Mouse (Mus musculus) intestine, embryonic 14.5 days (tissue): ENCODE data around the gene Eif2s2. TPM values are rescaled to one million over a fixed set of nuclear protein-coding genes. Genes with fewer than 3 reads are reported as not detected.

Experiments used
- ATAC-seq: fragments of 200-750 bp; cut with Nextera tagmentation; replicated peaks from 2 replicates; pipeline ENCODE4 v1.8.0; 2017; ENCODE audit warnings: low read depth, moderate number of reproducible peaks, moderate TSS enrichment, moderate library complexity; ENCODE audit not compliant: low FRiP score, low TSS enrichment
- DNase-seq: peaks from one replicate; pipeline ENCODE4 v3.0.0-alpha.2; 2018; ENCODE audit warnings: low spot score
- H3K27ac ChIP-seq: fragments of 300-500 bp; sonication (generic); 2 replicates; pipeline ENCODE4 v1.5.1; 2014; ENCODE audit warnings: low read depth, mild to moderate bottlenecking, control low read depth
- H3K27me3 ChIP-seq: fragments of 300-500 bp; sonication (generic); replicated peaks from 2 replicates; pipeline ENCODE4 v1.6.1; 2014; ENCODE audit warnings: low read length, control low read depth; ENCODE audit not compliant: control insufficient read depth, insufficient read depth
- H3K36me3 ChIP-seq: fragments of 300-500 bp; sonication (generic); 2 replicates; pipeline ENCODE4 v1.6.1; 2014; ENCODE audit warnings: low read length, control low read depth; ENCODE audit not compliant: control insufficient read depth, insufficient read depth
- H3K4me1 ChIP-seq: fragments of 300-500 bp; sonication (generic); replicated peaks from 2 replicates; pipeline ENCODE4 v1.6.1; 2014; ENCODE audit warnings: low read length, control low read depth, mixed read lengths; ENCODE audit not compliant: control insufficient read depth, insufficient read depth
- H3K4me2 ChIP-seq: fragments of 300-500 bp; sonication (generic); 2 replicates; pipeline ENCODE4 v1.6.1; 2014; ENCODE audit warnings: low read length
- H3K4me3 ChIP-seq: fragments of 300-500 bp; sonication (generic); 2 replicates; pipeline ENCODE4 v1.5.1; 2014; ENCODE audit warnings: low read depth, low read length, control low read depth, mixed read lengths
- H3K9ac ChIP-seq: fragments of 300-500 bp; sonication (generic); 2 replicates; pipeline ENCODE4 v1.6.1; 2014; ENCODE audit warnings: mild to moderate bottlenecking, low read length
- H3K9me3 ChIP-seq: fragments of 300-500 bp; sonication (generic); 2 replicates; pipeline ENCODE4 v1.6.1; 2016; ENCODE audit warnings: low read length, control low read depth; ENCODE audit not compliant: control insufficient read depth
- WGBS: fragments of 180-500 bp; shearing (Covaris S2); extraction: QIAGEN DNeasy Blood & Tissue Kit; methylation state at CpG from one replicate; pipeline ENCODE4 v1.1.7; 2014; 5-methylcytosine and 5-hydroxymethylcytosine counted together
- polyA plus RNA-seq: library from polyadenylated mRNA; unstranded; fragments of >200 nt; fragmentation: Nextera tagmentation; extraction: Ambion mirVana; gene quantifications from 2 replicates; pipeline ENCODE4 v1.2.1, GENCODE M21; 2014

Gene Eif2s2
- 107 and 112 TPM in 2 replicates for polyA plus RNA-seq

DNA sequence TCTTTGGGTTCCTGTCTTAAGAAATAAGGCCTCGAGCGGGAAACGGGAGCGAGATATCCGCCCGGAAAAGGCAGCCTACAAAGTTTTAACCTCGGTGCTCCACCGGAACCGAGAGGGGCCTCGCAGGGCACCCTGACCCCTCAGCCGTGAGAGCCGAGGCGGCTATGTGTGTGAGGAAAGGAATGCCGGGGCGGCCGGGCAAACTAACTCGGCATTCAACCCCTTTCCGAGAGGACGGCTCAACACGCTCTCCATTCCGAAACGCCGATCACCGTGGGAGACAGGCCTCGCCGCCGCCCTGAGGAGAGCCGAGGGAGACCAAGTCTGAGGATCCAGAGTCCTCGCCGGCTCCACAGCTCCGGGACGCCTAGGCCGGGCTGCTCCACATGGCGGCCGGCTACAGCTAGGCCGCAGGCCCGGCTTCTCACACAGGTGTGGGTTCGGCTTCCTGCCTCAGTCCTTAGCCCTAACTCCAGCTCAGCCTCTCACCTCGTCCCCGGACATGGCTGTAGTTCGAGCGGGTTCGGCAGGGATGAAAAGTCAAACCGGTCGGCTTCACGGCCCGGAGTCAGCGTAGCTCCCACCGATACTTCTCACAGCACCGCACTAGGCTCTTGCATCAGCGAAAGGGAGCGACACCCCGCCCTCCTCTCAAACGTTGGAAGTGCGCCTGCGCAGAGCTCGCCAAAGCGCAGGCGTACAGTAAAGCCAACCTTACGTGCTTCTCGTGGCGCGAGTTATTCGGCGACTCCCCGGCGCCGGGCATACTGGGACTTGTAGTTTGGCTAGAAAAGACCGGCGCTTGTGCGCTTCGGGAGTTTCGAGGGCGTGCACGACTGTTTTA, at the start of gene Eif2s2:
Gene Eif2s2, minus strand, starts transcription at position 735 of the 844 bp plus-strand sequence.
- peak within 1 kb of the TSS; percentile 63 for H3K4me3 ChIP-seq
- DNase-seq: peak; percentile 94
- H3K4me2 ChIP-seq: peak within 1 kb of the TSS; percentile 90
- H3K4me1 ChIP-seq: peaks cover 17% of the 10 kb centered on the region
- H3K36me3 ChIP-seq: peaks cover 8% of the 10 kb centered on the region
- no peaks in the 10 kb centered on the region for H3K27me3 ChIP-seq
- ATAC-seq: peak; percentile 97
- WGBS: under 1% methylated on average over 73 of the region's 75 CpGs
- no peaks in the 10 kb centered on the region for H3K9me3 ChIP-seq
- H3K9ac ChIP-seq: peak within 1 kb of the TSS; percentile 65
- H3K27ac ChIP-seq: peak within 1 kb of the TSS; percentile 79

DNA sequence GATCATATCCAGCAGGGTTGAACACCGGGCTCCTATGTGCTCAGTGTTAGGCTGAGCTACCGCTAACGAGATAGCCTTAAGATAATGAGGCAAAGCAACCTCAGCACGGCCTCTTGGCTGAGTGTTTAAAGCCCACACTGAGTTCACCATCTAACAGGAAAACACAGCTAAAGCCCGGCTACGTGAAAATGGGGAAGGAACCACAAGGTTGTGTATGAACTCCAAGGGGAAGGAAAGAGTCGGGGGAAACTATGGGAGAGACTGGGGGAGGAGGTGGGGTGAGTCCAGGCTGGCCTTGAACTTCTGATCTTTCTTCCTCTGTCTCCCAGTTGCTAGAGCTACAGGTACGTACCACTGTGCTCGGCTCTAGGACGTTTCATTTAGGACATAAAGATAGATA, 49.2 kb upstream of the Eif2s2 start:
- H3K36me3 ChIP-seq: no peaks in the 10 kb centered on the region
- no peak overlapping the region for H3K4me2 ChIP-seq
- no peak overlapping the region for H3K9ac ChIP-seq
- no peaks in the 10 kb centered on the region for H3K4me1 ChIP-seq
- no peak overlapping the region for H3K4me3 ChIP-seq
- H3K27ac ChIP-seq: no peak overlapping the region
- DNase-seq: no peak
- H3K9me3 ChIP-seq: no peaks in the 10 kb centered on the region
- 79% methylated on average over 10 of the region's 10 CpGs for WGBS
- H3K27me3 ChIP-seq: no peaks in the 10 kb centered on the region
- ATAC-seq: no peak

DNA sequence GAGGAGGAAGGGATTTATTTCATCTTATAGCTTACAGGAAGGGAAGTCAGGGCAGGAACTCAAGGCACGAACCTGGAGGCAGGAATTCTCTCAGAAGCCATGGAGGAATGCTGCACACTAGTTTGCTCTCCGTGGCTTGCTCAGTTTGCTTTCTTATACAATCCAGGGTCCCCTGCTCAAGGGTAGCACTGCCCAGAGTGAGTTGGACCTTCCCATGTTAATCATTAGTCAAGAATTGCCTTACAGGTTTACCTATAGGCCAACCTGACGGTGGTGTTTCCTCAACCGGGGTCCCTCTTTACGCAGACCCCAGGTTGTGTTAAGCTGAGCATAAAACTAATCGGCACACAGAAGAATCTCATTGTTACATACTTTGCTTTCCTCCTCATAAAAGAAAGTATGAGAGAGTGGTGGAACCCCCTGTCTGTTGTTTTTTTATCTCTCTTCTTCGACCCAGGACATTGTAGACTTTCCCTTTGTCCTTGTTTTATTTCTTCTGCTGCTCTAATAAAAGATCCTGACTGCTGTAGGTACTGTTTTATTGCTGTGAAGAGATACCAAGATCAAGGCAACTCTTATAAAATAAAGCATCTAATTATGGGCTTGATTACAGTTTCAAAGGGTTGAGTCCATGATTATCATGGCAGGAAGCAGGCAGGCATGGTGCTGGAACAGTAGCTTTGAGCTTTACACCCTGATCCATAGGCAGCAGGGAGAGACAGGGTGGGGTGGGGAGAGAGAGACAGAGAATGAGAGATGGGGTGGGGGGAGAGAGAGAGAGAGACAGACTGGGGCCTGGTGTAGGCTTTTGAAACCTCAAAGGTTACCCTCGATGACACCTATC, 45.0 kb upstream of the Eif2s2 start:
- no peak for ATAC-seq
- no peak overlapping the region for H3K9ac ChIP-seq
- H3K27ac ChIP-seq: no peak overlapping the region
- no peaks in the 10 kb centered on the region for H3K9me3 ChIP-seq
- no peak overlapping the region for H3K4me2 ChIP-seq
- H3K4me3 ChIP-seq: no peak overlapping the region
- H3K27me3 ChIP-seq: no peaks in the 10 kb centered on the region
- WGBS: 68% methylated on average over 8 of the region's 8 CpGs
- H3K36me3 ChIP-seq: no peaks in the 10 kb centered on the region
- peak; percentile 52 for DNase-seq
- H3K4me1 ChIP-seq: no peaks in the 10 kb centered on the region

DNA sequence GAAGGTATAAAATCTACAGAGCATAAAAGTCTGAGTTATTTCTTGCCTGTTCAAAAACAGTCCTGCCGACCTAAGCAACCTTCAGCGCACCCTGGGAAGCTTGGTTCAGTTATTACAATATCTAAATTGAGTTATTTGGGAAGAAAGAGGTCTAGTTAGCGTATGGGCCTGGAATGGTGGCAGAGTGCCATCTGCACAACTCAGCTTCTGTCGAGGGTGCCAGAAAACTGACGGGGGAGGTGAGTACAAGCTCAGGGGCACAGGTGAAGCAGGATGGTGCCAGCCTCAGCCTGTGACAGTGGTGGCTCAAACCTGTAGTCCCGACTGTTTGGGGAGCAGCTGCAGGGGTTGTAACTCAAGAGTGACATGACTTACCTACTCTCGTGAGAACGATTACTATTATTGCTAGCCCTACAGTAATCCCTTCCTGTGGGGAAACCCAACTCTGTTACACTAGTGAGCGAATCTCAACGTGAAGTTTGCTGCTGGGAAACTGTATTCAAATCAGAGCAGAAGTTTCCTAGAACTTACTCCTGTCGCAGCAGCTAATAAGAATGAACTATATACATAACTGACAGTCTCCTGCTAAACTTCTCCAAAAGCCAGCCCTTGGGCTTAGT, 43.9 kb upstream of the Eif2s2 start:
- H3K9me3 ChIP-seq: no peaks in the 10 kb centered on the region

DNA sequence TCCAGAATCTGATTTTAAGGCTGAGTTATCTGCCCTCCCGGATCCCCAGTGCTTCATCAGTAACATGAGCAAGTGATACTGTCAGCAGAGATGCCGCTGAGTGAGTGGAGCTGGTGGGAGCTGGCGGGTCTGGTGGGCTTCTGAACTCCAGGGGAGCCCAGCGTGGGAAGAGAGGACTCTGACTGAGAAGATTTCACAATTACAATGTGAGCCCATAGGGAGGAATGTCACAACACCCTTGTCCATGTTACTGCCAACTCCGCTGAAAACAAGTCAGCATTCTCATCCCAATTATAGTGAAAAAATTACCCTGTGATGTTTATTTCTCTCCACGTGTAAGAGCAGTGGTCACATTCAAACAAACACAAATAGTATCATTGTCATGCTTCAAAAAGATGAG, 43.4 kb upstream of the Eif2s2 start:
- Histone ChIP-seq H3K4me3 (no peak overlapping the region), H3K36me3 (no peaks in the 10 kb centered on the region), H3K4me2 (no peak overlapping the region), H3K27me3 (no peaks in the 10 kb centered on the region), H3K9me3 (no peaks in the 10 kb centered on the region), H3K4me1 (no peaks in the 10 kb centered on the region), H3K9ac (no peak overlapping the region), H3K27ac (no peak overlapping the region)
- ATAC-seq: no peak
- WGBS: 73% methylated on average over 6 of the region's 6 CpGs
- DNase-seq: peak; percentile 42

More for the DNA sequence above, 43.9 kb upstream of the Eif2s2 start:
- no peak for ATAC-seq
- peak; percentile 12 for DNase-seq
- Histone ChIP-seq H3K36me3 (no peaks in the 10 kb centered on the region), H3K4me3 (no peak overlapping the region), H3K4me2 (no peak overlapping the region), H3K27me3 (no peaks in the 10 kb centered on the region), H3K4me1 (no peaks in the 10 kb centered on the region), H3K27ac (no peak overlapping the region), H3K9ac (no peak overlapping the region)
- 73% methylated on average over 11 of the region's 11 CpGs for WGBS

DNA sequence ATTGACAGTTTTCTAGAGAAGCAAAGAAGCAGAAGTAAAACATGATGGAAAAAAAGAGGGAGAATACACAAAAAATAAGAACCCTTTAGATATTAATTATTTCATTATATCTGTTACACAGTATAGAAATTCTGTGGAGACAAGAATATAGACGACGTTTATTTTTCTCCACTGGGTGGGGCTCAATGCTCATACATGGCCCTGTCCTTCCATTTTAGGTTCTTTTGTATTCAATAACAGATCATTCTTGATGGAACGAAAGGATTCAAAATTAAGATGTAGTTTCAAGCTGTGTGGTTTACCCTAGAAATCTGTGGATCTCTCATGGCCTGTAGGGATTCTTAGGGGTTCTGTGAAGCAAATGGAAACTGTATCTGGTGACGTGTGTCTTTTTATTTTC, 41.1 kb upstream of the Eif2s2 start:
- H3K9me3 ChIP-seq: no peaks in the 10 kb centered on the region
- ATAC-seq (no peak), DNase-seq (peak; percentile 47)
- no peaks in the 10 kb centered on the region for H3K36me3 ChIP-seq
- H3K27ac ChIP-seq: no peak overlapping the region
- no peak overlapping the region for H3K9ac ChIP-seq
- no peak overlapping the region for H3K4me2 ChIP-seq
- H3K27me3 ChIP-seq: no peaks in the 10 kb centered on the region
- WGBS: 60% methylated on average over 4 of the region's 4 CpGs
- no peak overlapping the region for H3K4me3 ChIP-seq
- no peaks in the 10 kb centered on the region for H3K4me1 ChIP-seq

DNA sequence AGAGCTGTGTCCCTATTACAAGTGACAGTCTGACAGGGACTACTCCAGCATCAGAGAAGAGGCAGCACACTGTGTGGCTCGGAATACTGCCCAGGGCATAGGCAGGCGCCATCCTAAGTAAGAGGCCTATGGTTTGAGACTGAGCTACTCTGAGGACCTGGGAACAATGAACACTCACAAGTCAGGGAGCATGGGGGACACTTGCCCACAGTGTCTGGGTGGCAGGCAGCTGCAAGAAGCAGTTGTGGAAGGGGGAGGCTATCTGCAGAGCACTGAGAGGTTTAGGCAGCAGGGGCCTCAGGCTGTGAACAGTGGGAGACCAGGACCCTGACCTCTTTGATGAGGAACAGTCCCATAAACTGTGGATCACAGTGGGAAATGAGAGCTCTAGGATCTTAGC, 35.6 kb upstream of the Eif2s2 start:
- Histone ChIP-seq H3K4me1 (peaks cover 4% of the 10 kb centered on the region; the same call in 1 of the 2 replicates), H3K9ac (no peak overlapping the region), H3K4me3 (no peak overlapping the region), H3K9me3 (no peaks in the 10 kb centered on the region), H3K27ac (no peak overlapping the region), H3K36me3 (no peaks in the 10 kb centered on the region), H3K4me2 (no peak overlapping the region), H3K27me3 (no peaks in the 10 kb centered on the region)
- ATAC-seq: no peak
- WGBS: 73% methylated on average over 2 of the region's 2 CpGs
- peak; percentile 48 for DNase-seq

DNA sequence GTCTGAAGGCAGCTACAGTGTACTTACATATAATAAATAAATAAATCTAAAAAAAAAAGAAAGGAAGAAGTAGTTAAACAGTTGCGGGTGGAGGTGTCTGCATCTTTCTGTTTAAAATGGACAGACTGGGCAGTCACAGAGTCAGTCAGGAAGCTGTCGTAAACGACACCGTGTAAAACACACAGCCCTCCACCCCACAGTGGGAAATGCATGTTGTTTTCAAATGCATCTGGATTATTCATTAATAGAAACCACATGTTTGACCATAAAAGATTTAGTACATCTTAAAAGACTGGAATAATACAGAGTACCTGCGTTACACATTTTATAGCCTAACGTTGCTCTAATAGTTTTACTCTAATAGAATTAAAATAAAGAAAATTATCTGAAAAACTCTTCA, 34.1 kb upstream of the Eif2s2 start:
- ATAC-seq: no peak
- peaks cover 4% of the 10 kb centered on the region; the same call in 1 of the 2 replicates for H3K4me1 ChIP-seq
- no peak overlapping the region for H3K4me3 ChIP-seq
- H3K27ac ChIP-seq: no peak overlapping the region
- no peaks in the 10 kb centered on the region for H3K36me3 ChIP-seq
- H3K27me3 ChIP-seq: no peaks in the 10 kb centered on the region
- WGBS: 78% methylated on average over 6 of the region's 6 CpGs
- H3K9me3 ChIP-seq: no peaks in the 10 kb centered on the region
- no peak overlapping the region for H3K4me2 ChIP-seq
- no peak for DNase-seq
- no peak overlapping the region for H3K9ac ChIP-seq
